Mouse (Mus musculus): ENCODE measurements around the gene St8sia4. TPM values are rescaled to one million over a fixed set of nuclear protein-coding genes. Genes with fewer than 3 reads are reported as not detected.
"Not testable (repeated sequence)": the region's sequence is repeated elsewhere in the genome, so short reads cannot be mapped to it uniquely, and the experiment has no call there.

The St8sia4 gene
- total RNA-seq, 2 experiments from 2014 or later: 11.9 to 12.2 TPM

GRCm38 (mm10) chr1:95582264-95582663, 85.1 kb downstream of the St8sia4 start:
- TF ChIP-seq CTCF (conservative IDR thresholded peaks at IDR 0.05): no peak
- peak in 1 of 2 experiments; percentile 3 for DNase-seq (ENCODE audit: low spot score in 2 of 2)
- Histone ChIP-seq H3K4me3 (no peak overlapping the region), H3K27ac (no peak overlapping the region)

DNA sequence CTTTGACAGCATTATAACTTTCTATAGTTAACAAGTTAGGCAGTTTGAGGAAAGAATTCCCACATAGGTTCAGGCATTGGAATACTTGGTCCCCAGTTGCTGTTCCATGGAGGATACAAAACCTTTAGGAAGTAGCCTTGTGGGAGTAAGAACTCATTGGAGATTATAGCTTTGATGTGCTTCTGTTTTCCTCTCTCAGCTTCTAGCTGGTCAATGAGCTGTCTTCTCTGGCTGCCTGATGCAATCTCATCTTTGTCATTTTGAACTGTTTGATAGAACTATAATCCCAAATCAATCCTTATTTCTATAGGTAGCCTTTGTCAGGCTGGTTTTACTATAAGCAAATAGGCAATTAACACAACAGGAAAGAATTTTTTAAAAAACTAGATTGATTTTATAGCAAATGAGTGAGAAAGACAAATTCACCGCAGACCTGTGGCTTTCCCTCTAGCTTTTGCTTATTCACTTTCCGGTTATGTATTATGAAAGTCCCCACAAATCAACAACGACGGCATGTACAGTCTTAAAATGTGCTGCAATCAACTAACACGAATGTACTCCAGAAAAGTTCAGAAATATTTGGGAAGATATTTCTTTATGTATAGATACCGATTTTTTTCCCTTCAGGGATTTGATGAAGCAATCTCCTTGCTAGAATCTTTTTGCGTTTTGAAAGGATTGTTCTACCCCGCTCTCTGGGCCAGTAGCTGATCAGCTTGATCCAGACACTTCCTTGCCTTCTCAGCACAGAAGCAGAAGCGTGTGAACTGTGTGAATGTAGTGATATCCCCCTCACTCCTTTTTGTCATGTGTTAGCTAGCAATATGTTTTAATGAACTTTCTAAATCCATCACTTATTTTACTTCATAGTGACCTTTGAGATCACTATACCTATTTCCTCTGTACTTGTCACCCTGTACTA, 94.5 kb downstream of the St8sia4 start:
- DNase-seq (ENCODE audit: low spot score in 2 of 2): no peak

GRCm38 (mm10) chr1:95571106-95571505, 96.3 kb downstream of the St8sia4 start:
- DNase-seq (ENCODE audit: low spot score in 2 of 2): no peak
- Histone ChIP-seq H3K4me3 (no peak overlapping the region), H3K27ac (no peak overlapping the region)
- no peak for TF ChIP-seq CTCF (conservative IDR thresholded peaks at IDR 0.05)

More for the DNA sequence above, 94.5 kb downstream of the St8sia4 start:
- Histone ChIP-seq H3K27ac (no peak overlapping the region), H3K4me3 (no peak overlapping the region)
- TF ChIP-seq CTCF (conservative IDR thresholded peaks at IDR 0.05): no peak

DNA sequence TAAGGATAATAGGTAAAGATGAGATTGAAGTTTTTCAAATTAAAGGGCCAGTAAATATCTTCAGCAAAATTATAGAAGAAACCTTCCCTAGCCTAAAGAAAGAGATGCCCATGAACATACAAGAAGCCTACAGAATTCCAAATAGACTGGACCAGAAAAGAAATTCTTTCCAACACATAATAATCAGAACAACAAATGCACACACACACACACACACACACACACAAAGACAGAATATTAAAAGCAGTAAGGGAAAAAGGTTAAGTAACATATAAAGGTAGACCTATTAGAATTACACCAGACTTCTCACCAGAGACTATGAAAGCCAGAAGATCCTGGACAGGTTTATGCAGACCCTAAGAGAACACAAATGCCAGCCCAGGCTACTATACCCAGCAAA, 112.8 kb downstream of the St8sia4 start:
- not testable (repeated sequence) for H3K27ac ChIP-seq; DNase-seq (ENCODE audit: low spot score in 2 of 2); H3K4me3 ChIP-seq

DNA sequence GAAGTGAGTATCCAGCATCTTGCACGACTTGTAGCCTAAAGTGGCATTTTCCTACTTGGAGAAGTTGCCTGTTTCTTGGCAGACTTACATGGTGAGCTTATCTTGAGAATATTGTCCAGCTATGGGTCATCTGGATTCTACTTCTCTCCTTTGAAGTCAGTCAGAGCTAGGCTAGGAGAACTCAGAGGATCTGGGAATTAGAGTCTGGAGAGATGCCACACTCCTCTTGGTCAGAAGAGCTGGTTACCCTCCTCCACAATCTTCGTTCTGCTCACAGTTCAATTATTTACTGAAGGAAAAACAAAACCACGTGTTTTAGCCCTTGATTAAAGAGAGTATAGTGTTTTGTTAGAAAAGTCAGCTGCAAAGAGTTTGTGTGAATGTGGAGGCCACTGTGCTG, 125.9 kb downstream of the St8sia4 start:
- no peak for DNase-seq (ENCODE audit: low spot score in 2 of 2)
- TF ChIP-seq CTCF (conservative IDR thresholded peaks at IDR 0.05): no peak
- no peak overlapping the region for H3K27ac ChIP-seq
- H3K4me3 ChIP-seq: no peak overlapping the region
